Mouse (Mus musculus) activated CD4-positive, CD25-positive, alpha-beta regulatory T cell (primary cell): ENCODE measurements around the gene Iapp. TPM values are rescaled to one million over a fixed set of nuclear protein-coding genes. Genes with fewer than 3 reads are reported as not detected.

Source experiments
- polyA plus RNA-seq, 2 experiments: library from polyadenylated mRNA; unstranded; fragments of 100-300 nt; shearing (Covaris generic); gene quantifications; one replicate each; pipeline ENCODE4 v1.2.1; 2017

Iapp gene
- polyA plus RNA-seq: under 1 TPM in 1 of 2 experiments, not detected in 1; 0.22 TPM

DNA sequence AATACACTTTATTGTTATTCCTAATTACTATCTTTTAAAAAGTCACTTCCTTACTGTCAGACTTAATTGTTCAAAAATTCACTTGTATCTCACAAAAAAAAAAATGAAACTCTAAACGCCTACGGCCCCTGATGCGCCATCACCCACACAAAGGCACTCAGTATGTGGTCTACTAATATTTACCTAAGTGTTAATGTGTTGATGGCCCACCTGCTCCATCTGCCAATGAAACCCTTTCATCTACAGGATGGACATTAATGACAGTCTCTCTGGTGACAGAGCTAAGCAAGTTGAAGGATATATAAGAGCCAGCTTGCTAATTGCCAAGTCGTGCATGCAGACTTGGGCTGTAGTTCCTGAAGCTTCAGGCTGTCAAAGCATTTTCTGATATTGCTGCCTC lies at the start of gene Iapp:
Gene Iapp, plus strand, starts transcription at position 326 of the 400 bp plus-strand sequence.

DNA sequence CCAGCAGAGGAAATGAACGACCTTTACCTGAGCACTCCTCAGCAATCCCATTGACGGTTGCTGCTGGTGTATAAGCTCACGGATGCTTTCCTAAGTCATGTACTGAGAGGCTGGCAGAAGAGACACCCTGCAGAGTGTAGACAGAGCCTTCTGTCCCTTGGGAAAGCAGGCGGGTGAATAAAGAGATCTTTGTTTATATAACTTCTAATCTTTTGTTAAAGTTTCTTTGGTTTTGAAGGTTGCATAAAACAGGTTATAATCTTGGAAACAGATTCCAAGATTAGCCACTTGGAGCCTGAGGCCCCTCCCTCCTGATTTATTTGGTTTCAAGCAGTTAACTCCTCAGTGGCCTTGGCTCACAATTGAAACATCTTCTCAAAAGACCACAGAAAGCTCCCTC lies 24.7 kb downstream of the Iapp start, which contains the start of gene Slco1a5:
Gene Slco1a5, minus strand, starts transcription at position 101 of the 400 bp plus-strand sequence.

DNA sequence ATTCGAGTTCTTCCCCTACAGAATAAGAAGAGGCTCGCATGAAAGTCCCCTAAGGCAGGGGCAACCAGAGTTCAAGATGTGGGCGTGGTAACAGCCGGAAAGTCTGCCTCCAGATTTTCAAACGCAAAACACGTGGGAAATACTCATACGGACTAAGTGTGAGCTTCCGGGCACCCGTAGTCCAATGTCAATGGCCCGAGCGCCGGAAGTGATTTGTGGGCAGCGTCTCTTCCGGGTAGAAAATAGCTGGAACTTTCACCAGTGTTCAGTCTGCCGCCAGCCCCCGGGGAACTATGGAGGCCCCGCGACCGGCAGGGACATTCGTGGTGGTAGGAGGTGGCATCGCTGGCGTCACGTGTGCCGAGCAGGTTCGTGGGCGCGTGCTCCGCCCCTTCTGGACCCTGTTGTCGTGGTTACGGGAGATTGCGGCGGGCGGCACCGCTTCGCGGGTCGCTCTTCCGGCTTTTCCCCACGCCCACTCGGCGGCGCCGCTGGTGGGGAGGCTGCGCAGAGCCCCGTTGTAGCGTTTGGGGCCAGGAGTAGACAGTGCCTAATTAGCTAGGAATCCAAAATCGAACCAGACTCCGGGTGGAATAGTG lies 47.3 kb downstream of the Iapp start, which contains the start of gene Pyroxd1:
Gene Pyroxd1, plus strand, starts transcription at position 215 of the 599 bp plus-strand sequence.

Other genes starting within 250 kb of the Iapp start
- gene Slco1a6, start 89.9 kb upstream of the Iapp start, polyA plus RNA-seq: under 1 TPM; 0.87 to 0.95 TPM
- under 1 TPM in 1 of 2 experiments, not detected in 1; 0.18 TPM for gene Slco1a5, start 24.6 kb downstream of the Iapp start, polyA plus RNA-seq
- gene Pyroxd1, start 47.2 kb downstream of the Iapp start, polyA plus RNA-seq: 10 to 100 TPM; 16.0 to 24.1 TPM
- gene Recql, start 88.7 kb downstream of the Iapp start, polyA plus RNA-seq: 10 to 100 TPM; 35.7 to 45.2 TPM
- 10 to 100 TPM; 23.4 to 25.7 TPM for gene Golt1b, start 88.8 kb downstream of the Iapp start, polyA plus RNA-seq
- gene Spx, start 115.0 kb downstream of the Iapp start, polyA plus RNA-seq: under 1 TPM; 0.26 to 0.32 TPM
- under 1 TPM in 1 of 2 experiments, not detected in 1; 0.09 TPM for gene Gys2, start 174.7 kb downstream of the Iapp start, polyA plus RNA-seq
- 100 to 1,000 TPM in 1 of 2 experiments, 10 to 100 TPM in 1; 66.8 to 172 TPM for gene Ldhb, start 209.5 kb downstream of the Iapp start, polyA plus RNA-seq